Mouse (Mus musculus) G1E (cell line): ENCODE results near the gene Itsn1. TPM values are rescaled to one million over a fixed set of nuclear protein-coding genes. Genes with fewer than 3 reads are reported as not detected.

Experiments
- ATAC-seq: 2 replicates; pipeline ENCODE4 v1.8.0; 2016; ENCODE audit warnings: mild to moderate bottlenecking; ENCODE audit not compliant: insufficient number of reproducible peaks, poor library complexity, low FRiP score, severe bottlenecking; ENCODE audit errors: extremely low read depth
- DNase-seq: peaks from one replicate; pipeline ENCODE4 v3.0.0; 2012; ENCODE audit warnings: low spot score
- H3K27me3 ChIP-seq: 2 replicates; pipeline ENCODE4 v1.6.1; 2012; ENCODE audit warnings: mild to moderate bottlenecking, low read length, inconsistent platforms; ENCODE audit not compliant: insufficient read depth
- H3K36me3 ChIP-seq: replicated peaks from 2 replicates; pipeline ENCODE3; 2012; ENCODE audit warnings: mild to moderate bottlenecking, inconsistent platforms
- H3K4me1 ChIP-seq: 2 replicates; pipeline ENCODE4 v1.6.1; 2012; ENCODE audit warnings: low read depth, low read length, inconsistent platforms, mixed read lengths; ENCODE audit not compliant: insufficient read depth
- H3K4me3 ChIP-seq: 2 replicates; pipeline ENCODE4 v1.5.1; 2012; ENCODE audit warnings: low read depth, mild to moderate bottlenecking, inconsistent platforms, low read length, moderate library complexity, mixed read lengths
- H3K9me3 ChIP-seq: replicated peaks from 2 replicates; pipeline ENCODE4 v1.6.1; 2012; ENCODE audit warnings: inconsistent platforms
- CTCF ChIP-seq: IDR thresholded peaks from 2 replicates; pipeline ENCODE4 v1.5.1; 2012; ENCODE audit warnings: low read depth, low read length, inconsistent platforms, mixed read lengths
- GATA1 ChIP-seq: IDR thresholded peaks from 2 replicates; pipeline ENCODE4 v1.6.1; 2012; ENCODE audit warnings: borderline replicate concordance, low read length, inconsistent platforms, mixed read lengths
- GATA2 ChIP-seq: IDR thresholded peaks from 2 replicates; pipeline ENCODE4 v1.6.1; 2012; ENCODE audit warnings: low read depth, low read length, inconsistent platforms, borderline replicate concordance
- POLR2AphosphoS5 ChIP-seq: IDR thresholded peaks from 2 replicates; pipeline ENCODE4 v1.6.1; 2012; ENCODE audit warnings: low read depth, low read length, inconsistent platforms; ENCODE audit not compliant: insufficient replicate concordance
- TAL1 ChIP-seq: conservative IDR thresholded peaks from 2 replicates; pipeline ENCODE4 v1.6.1; 2012; ENCODE audit warnings: low read depth, low read length, inconsistent platforms, mixed read lengths
- polyA plus RNA-seq: library from polyadenylated mRNA; stranded (reverse); fragments of >175 nt; gene quantifications from 2 replicates; pipeline ENCODE4 v1.2.3, GENCODE M21; 2012
- total RNA-seq, 2 experiments: library from RNA; stranded (forward) in 1 of 2; stranded (reverse) in 1 of 2; fragments of 200-1000 nt in 1 of 2; fragments of >200 nt in 1 of 2; fragmentation: Nextera tagmentation in 1 of 2; gene quantifications; 2 replicates each; pipeline ENCODE4 v1.2.3; 2014 to 2017

Gene Itsn1
- total and polyA plus RNA-seq, 3 experiments = 19.9 to 64.8 (median 32.6) TPM

DNA sequence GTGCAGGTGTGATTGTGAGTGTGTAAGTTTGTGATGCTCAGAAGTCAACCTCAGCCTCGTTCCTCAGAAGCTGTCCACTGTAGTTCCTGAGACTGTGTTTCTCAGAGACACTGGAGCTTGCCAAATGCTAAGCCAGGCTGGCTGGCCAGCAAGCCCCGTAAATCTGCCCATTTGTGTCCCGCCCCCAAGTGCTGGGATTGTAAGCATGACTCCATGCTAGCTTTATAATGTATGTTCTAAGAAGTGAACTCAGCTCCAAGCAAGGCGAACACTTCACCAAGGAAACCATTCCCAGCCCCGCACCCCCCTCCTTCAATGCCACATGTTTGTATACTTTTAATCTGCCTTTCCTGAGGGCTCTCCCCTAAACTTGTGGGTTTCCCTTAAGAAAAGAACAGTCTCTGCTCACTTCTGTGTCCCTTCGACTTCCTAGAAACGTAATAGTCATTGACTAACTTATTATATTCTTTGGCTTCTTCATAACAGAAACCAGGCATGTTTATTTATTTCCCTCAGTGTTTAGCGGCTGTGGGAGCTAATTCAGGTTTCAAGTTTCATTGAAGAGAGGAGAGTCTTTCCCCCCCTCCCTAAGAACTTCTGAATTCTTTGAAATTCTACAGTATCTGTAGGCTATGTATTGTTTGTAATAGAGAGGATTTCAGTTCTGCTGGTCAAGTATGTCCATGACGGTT, 153.2 kb downstream of the Itsn1 start:
- Histone ChIP-seq H3K36me3 (no peaks in the 10 kb centered on the region), H3K27me3 (peaks cover 59% of the 10 kb centered on the region), H3K4me1 (peaks cover 38% of the 10 kb centered on the region), H3K9me3 (no peaks in the 10 kb centered on the region), H3K4me3 (no peak overlapping the region)
- ATAC-seq (no peak), DNase-seq (no peak)
- TF ChIP-seq POLR2AphosphoS5 = no peak
- no peak for TF ChIP-seq GATA2
- no peak for TF ChIP-seq CTCF
- no peak for TF ChIP-seq GATA1
- TF ChIP-seq TAL1 = no peak

DNA sequence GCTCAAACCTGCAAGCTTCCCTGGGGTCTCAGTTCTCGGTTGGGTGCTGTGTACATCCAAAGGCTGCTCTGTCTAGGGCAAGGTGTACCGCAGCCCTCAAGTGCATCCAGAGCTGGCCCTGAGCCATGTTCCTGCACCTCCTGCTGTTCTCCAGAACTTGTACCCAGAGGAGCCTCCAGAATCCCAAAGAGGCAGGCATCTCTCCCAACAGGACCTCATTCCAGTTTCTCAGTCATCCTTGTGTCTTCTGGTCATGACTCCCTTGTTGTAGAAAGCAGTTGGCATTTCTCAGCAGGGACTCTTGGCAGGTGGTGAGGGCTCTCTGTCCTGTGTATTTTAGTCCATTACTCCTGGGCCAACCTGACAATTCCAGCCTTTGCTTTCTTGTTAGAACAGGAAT, 154.6 kb downstream of the Itsn1 start:
- Histone ChIP-seq H3K4me3 (no peak overlapping the region), H3K9me3 (no peaks in the 10 kb centered on the region), H3K27me3 (peaks cover 61% of the 10 kb centered on the region), H3K4me1 (peaks cover 38% of the 10 kb centered on the region), H3K36me3 (no peaks in the 10 kb centered on the region)
- ATAC-seq = no peak
- no peak for DNase-seq
- no peak for TF ChIP-seq GATA2

DNA sequence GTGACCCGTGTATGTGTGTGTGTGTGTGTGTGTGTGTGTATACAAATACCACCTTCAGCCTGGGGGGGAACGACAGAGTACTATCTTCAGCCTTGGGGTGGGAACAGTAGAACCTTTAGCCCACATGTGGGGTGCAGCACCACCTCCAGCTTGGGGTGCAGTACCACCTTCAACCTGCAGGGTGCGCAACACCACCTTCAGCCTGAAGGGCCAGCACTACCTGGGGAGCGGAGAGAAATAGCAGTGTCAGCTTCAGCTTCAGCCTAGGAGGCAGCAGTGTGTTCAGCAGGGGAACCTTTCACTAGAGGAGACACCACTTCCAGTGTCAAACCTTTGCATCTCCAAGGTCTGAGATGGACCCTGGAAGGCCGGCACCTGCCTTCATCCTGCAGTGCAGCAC, 155.1 kb downstream of the Itsn1 start:
- H3K36me3 ChIP-seq = no peaks in the 10 kb centered on the region
- no peak for ATAC-seq
- no peaks in the 10 kb centered on the region for H3K9me3 ChIP-seq
- peaks cover 41% of the 10 kb centered on the region for H3K4me1 ChIP-seq
- H3K4me3 ChIP-seq = no peak overlapping the region
- TF ChIP-seq TAL1 (no peak), GATA2 (no peak), CTCF (peak; percentile 99), POLR2AphosphoS5 (no peak), GATA1 (no peak)
- H3K27me3 ChIP-seq = peaks cover 65% of the 10 kb centered on the region
- no peak for DNase-seq

DNA sequence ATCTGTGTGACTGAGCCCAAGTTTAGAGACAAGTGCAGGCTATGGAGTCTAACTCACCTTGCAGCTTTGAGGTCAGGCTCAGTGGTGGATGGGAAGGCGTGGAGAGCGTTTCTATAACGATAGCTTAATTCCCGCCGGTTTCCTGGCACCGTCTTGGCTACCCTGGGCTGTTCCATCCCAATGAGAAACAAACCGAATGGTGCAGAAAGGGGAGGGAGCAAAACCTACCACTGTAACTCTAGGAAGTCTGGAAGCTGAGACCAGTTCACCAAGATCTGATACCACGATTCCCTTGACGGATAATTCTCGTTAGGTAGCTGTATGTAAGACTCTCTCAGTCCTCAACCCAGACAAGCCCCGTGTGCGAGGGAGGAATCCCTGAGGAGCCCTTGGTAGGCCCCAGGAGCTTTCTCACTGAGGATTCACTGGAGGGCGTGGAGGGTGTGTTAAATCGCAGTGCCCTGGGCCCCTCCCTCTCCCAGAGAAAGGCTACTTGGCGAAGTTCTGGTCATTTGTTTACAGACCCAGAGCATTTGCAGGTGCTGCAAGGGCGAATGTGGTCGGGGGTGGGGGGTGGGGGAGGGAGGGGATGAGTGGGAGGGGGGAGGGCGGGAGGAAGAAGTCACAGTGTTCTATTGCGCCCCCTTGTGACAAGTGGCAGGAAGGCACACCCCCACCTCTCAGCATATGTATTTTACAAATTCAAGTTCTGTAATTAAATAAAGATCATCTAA, 156.5 kb downstream of the Itsn1 start:
- peaks cover 40% of the 10 kb centered on the region for H3K4me1 ChIP-seq
- DNase-seq = no peak
- no peak overlapping the region for H3K4me3 ChIP-seq
- H3K27me3 ChIP-seq = peaks cover 63% of the 10 kb centered on the region
- H3K36me3 ChIP-seq = no peaks in the 10 kb centered on the region
- H3K9me3 ChIP-seq = no peaks in the 10 kb centered on the region
- TF ChIP-seq GATA2 (no peak), GATA1 (no peak), CTCF (no peak), TAL1 (no peak), POLR2AphosphoS5 (no peak)
- no peak; the same call in 1 of the 2 replicates for ATAC-seq

DNA sequence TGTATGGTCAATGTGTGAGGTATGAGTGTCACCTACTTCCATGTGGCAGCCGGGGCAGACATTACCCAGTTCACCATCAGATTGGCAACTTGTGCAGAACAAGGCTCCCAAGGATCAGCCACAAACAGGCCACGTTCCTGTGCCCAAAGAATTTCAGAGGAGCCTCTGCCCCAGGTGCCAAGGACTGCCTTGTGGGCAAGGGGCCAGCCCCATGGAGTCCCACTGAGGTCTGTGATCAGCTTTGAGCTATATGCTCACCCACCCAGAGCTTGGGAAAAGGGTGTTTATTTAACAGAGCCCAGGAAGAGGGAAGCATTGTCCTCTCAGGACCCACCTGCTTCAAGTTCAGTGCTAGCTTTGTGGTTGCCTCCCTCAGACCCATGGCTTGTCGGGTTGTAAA, 159.3 kb downstream of the Itsn1 start:
- peaks cover 61% of the 10 kb centered on the region for H3K27me3 ChIP-seq
- no peaks in the 10 kb centered on the region for H3K9me3 ChIP-seq
- no peak for ATAC-seq
- H3K4me3 ChIP-seq = no peak overlapping the region
- no peak for TF ChIP-seq GATA1
- TF ChIP-seq CTCF = no peak
- no peak for TF ChIP-seq POLR2AphosphoS5
- TF ChIP-seq TAL1 = no peak
- TF ChIP-seq GATA2 = no peak
- DNase-seq = no peak
- H3K4me1 ChIP-seq = peaks cover 32% of the 10 kb centered on the region
- H3K36me3 ChIP-seq = no peaks in the 10 kb centered on the region

DNA sequence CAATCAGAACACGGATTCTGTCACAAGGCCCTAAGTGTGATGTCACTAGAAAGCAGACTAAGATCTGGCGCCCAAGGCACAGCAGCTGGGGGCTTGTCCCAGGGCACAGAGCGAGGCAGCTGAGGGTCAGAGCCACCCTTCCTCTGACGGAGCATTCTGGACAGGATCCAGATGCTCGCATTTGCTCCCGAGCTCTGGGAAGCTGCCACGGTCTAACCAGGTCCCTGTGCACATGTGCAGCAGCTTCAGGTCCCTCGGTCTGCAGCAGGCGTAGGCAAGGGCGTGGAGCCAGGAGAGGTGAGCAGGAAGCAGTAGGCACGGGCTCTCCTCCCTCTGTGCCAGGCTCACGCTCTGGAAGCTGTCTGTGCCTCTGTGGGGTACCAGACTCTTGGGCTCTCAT, 160.8 kb downstream of the Itsn1 start:
- peaks cover 65% of the 10 kb centered on the region for H3K27me3 ChIP-seq
- DNase-seq (no peak), ATAC-seq (no peak)
- no peak overlapping the region for H3K4me3 ChIP-seq
- no peaks in the 10 kb centered on the region for H3K36me3 ChIP-seq
- TF ChIP-seq CTCF = no peak
- TF ChIP-seq POLR2AphosphoS5 = no peak
- no peak for TF ChIP-seq GATA2
- TF ChIP-seq TAL1 = no peak
- H3K4me1 ChIP-seq = peaks cover 24% of the 10 kb centered on the region
- no peaks in the 10 kb centered on the region for H3K9me3 ChIP-seq
